Mouse (Mus musculus): ENCODE measurements at regions not wholly inside any gene's neighbourhood (a gene's known extent, or its start where the extent isn't known, plus 50 kb on each side); places are given as distances from the start of the nearest gene placed in this dataset.

DNA sequence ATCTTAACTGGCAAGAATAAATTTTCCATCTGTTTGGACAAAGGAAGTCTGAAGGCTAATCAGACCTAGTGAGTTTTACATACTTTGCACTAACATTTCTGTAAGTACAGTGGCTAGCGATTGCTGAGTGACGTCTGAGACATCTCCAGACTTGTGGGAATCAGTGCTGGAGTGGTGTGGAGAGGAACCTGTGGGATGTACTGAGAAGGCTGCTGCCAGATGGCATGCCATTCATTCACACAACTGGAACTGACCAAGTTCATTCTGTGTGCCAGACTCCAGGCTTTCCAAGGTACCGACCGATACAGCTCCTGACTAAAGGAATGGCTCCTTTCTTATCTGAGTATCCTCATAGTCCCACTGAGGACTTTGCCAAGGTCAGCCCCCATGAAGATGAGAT lies 797.2 kb upstream of the Car8 start:
- intact Hi-C loops (cut with DNase I) = no loop called here

- intact Hi-C loops (cut with DNase I) = no loop called here
Observed at GRCm38 (mm10) chr4:9035350-9035749, 796.5 kb upstream of the Car8 start.

DNA sequence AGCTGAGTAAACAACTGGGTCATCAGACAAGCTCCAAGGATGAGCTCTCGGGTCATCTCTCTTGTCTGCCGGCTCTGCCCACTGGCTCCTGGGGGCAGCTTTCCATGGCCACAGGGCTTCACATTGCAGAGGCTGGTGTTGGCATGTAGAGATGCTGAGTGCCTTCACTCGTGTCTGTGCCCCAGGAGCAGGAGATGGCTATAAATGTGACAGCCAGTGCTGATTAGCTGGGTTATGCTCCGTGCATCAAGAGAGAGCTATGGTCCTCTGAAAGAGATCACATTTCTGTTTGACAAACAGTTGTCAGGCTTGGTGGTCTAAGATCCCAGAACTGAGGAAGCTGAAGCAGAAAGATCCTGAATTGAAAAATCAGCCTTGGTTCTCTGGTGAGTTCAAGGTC lies 795.4 kb upstream of the Car8 start:
- intact Hi-C loops (cut with DNase I) = no loop called here

DNA sequence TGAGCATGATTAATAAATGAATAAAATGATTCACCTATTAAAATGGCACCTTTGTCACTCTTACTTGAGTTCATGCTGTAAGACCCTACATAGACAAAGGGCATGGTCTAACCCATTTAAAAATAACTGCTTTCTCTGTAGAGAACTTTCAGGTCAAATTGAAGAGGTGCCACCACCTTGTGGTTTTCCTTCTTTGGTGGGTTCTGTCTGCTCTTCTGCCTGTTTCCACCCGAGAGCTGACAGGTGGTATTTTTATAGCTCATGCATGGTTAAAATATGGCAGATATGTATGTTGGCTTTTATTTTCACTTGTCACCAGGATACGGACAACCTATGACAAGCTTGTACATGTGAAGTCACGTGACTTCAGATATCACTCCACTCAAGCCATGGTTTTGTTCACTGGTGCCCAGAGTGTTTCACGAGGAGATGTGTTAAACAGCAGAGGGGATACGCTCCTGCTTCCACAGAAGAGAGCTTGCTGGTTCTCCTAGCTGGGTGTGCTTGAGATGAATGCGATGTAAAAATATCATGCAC lies 794.3 kb upstream of the Car8 start:
- intact Hi-C loops (cut with DNase I) = no loop called here

DNA sequence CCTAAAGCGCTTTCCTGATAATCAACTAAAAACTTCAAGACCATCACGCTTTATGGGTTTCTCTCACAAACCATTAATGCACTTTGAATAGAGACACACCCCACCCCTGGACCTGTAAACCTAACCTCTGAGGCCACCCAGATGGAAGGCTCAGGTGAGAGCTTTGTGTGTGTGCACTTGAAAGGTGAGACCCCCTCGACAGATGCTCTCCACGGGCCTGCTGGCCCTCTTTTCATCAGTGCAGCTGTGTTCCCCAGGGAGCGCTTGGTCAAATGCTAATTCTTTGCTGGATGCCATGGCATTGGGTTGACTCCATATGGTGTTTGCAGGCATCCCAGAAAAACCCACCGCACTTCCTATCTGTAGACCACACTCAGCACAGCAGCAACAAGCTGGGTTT lies 792.8 kb upstream of the Car8 start:
- intact Hi-C loops (cut with DNase I) = no loop called here

- intact Hi-C loops (cut with DNase I) = loop anchor here (5.0 kb wide), 3 partner anchors 68 to 362 kb away; no protein-coding TSS in a partner anchor
Observed at GRCm38 (mm10) chr4:9028946-9029345, 790.1 kb upstream of the Car8 start.

DNA sequence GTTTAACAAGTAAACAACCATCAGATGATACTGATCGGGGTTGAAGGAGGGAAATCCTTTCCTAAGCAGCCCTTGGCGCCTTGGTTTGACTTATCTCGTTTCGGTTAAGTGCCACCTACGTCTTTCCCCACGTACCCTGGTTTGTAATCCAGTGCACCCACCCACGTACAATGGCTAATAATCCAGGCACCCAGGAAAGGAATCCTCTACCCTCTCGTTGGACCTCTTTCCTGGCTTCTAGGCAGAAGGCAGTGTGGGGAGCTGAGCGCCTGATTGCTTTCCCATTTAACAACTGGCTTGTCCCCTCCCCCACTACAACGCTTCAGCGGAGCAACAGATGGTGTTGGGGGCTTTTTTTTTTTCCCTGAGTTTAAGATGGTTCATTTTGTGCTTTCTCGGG lies 789.6 kb upstream of the Car8 start:
- intact Hi-C loops (cut with DNase I) = loop anchor here (5.0 kb wide), 3 partner anchors 69 to 361 kb away; no protein-coding TSS in a partner anchor

DNA sequence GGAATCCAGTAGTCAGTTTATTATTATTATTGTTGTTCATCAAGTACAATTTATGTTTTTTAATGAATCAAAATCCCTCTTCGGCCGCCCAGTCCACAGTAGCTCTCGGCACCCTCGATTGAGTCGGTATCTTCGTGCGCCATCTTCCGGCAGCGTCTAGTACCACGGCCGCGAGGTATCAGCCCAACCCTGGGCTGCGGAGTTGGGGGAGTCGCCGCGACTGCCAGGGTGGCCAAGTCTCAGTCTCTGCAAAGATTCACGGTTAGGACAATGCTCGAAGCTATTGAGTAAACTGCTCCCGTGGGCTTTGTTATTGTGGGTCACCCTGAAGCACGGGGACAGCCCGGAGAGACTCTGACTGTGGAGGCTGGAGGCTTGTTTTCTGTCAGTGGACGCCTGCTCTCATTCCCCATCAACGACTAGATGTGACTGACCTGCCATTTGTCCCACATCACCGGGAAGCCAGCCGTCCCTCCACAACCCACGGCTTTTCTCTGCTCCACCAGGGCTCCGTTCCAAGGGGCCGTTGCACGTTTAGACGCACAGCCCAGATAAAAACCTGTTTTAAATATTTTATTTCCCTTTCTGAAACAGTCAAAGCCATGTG lies 789.1 kb upstream of the Car8 start:
- intact Hi-C loops (cut with DNase I) = loop anchor here (5.0 kb wide), 3 partner anchors 69 to 361 kb away; no protein-coding TSS in a partner anchor

GRCm38 (mm10) chr4:9027383-9027782 lies 788.5 kb upstream of the Car8 start:
- intact Hi-C loops (cut with DNase I) = loop anchor here (5.0 kb wide), 3 partner anchors 70 to 360 kb away; no protein-coding TSS in a partner anchor

GRCm38 (mm10) chr4:9026841-9027240 lies 788.0 kb upstream of the Car8 start:
- intact Hi-C loops (cut with DNase I) = loop anchor here (5.0 kb wide), 3 partner anchors 70 to 360 kb away; no protein-coding TSS in a partner anchor

- intact Hi-C loops (cut with DNase I) = loop anchor here (5.0 kb wide), 3 partner anchors 71 to 359 kb away; no protein-coding TSS in a partner anchor
Observed at GRCm38 (mm10) chr4:9025821-9026470, 787.1 kb upstream of the Car8 start.

- intact Hi-C loops (cut with DNase I) = no loop called here
Observed at GRCm38 (mm10) chr4:9024216-9024925, 785.5 kb upstream of the Car8 start.

DNA sequence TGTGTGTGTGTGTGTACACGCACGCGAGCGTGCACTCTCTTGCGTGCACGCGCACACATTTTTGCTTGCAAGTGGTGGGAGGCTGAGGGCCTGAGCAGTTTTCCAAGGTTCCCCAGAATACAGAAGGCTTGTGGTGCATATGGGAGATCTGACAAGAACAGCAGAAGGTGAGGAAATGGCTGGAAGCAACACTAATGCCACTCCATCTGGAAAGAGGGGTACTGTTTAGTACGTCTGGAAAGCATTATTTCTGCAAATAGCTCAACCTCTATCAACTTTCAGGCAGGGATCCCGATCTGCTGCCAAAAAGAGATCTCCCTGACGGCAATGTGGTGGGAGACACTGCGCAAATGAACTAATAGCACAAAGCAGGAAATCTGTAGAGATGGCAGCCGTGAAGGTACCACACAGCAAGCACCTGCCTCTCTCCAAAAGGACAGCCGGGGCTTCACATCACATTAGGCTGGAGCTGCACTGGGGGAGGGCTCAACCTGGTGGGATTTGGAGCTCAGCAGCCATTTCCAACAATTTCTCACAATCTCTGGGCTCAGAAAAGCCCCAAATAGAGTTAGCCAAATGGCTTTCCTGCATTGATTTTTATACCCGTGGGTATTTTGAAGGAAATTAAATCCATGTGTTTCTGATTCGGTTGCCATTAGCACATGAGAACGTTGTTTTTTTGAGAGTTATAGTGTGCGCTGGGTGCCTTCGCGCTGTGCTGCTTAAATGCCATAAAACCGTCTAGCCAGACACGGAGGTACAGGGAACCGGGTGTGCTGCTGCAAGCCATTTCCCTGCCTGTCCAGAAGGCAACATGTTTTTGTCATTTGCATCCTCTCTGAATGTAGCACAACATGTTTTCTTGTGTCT lies 780.6 kb upstream of the Car8 start:
- intact Hi-C loops (cut with DNase I) = loop anchor here (10.0 kb wide), 1 partner anchor 55 kb away; no protein-coding TSS in a partner anchor

DNA sequence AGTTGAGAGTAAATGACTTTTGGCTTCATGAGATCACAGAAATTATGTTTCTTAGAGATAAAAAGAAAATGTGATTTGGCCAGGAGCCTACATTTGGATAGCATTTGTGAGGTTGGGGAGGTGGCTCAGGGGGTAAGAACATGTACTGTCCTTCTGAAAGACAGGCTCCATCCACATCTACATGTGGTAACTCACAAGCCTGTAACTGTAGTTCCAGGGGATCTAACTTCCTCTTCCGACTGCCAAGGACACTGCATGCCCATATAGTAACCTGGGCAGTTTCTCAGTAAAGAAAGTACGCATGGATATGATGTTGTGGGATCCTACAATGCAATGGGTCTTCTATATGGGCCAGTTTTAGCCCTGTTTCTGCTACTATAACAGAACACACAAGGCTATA lies 779.4 kb upstream of the Car8 start:
- intact Hi-C loops (cut with DNase I) = loop anchor here (10.0 kb wide), 1 partner anchor 53 kb away; no protein-coding TSS in a partner anchor

- intact Hi-C loops (cut with DNase I) = loop anchor here (10.0 kb wide), 1 partner anchor 52 kb away; no protein-coding TSS in a partner anchor
Observed at GRCm38 (mm10) chr4:9016504-9017040, 777.7 kb upstream of the Car8 start.

DNA sequence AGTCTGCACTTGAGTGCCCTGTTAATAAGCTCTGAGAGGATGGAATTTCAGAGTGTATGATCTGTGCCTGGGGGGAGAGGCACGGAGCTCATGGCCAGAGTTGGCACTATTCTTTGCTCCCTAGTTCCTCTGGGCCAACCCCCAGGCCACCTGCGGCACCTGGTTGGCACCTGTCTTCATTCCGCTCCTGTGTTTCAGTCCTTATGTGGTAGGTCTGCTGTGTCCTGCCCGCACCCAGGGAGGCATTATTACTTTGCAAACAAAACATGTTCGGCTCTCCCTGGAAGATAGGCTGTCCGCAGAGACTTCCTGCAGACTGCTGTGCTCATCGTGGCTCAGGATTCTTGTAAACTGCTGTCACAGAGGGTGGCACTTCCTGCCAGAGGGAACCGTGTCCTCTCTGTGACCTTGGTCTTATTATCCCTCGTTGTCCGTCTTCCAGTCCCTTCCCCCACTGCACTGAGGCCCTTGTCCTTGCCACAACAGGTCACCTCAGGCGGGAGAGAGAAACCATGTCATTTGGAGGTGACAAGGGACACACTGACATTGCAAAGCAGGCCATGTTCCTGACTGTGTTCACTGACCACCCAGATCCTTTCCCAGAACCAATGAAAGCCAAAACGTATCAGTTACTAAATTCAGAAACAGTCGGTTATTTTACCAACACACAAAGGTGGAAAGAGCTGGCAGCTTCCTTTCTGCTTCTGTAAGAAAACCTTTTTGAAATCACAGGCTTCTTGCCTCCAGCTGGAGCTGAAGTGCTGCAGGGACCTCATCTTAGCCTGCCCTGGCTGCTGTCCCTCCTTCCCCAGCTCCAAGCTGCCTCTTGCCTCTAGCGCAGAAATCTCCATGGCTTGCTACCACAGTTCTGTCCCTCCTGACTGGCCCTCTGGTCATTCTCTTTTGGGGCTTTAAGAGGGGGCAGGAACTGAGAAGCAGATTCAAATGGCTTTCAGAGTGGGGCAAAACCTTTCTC lies 777.0 kb upstream of the Car8 start:
- intact Hi-C loops (cut with DNase I) = loop anchor here (10.0 kb wide), 1 partner anchor 51 kb away; no protein-coding TSS in a partner anchor

GRCm38 (mm10) chr4:9014986-9015385 lies 776.1 kb upstream of the Car8 start:
- intact Hi-C loops (cut with DNase I) = loop anchor here (10.0 kb wide), 1 partner anchor 50 kb away; no protein-coding TSS in a partner anchor

DNA sequence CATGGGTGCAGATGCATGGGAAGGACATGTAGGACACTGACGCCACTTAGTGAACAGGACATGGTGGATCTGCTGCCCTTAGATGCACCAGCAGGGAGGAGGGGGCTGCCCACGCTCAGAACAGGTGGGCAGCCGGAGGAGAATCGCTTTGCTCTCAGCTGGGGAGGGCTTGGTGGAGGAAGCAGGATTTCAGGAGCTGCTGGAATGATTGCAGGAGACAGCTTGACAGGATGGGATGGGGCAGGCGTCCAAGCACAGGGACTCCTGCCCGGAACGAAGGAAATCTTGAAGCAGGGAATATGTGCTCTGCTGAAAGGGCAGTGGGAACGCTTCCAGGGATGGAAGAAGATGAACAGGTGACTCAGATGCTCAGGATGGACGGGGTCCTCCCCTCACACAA lies 773.9 kb upstream of the Car8 start:
- intact Hi-C loops (cut with DNase I) = loop anchor here (10.0 kb wide), 1 partner anchor 48 kb away; no protein-coding TSS in a partner anchor

GRCm38 (mm10) chr4:9011952-9012351 lies 773.1 kb upstream of the Car8 start:
- intact Hi-C loops (cut with DNase I) = loop anchor here (10.0 kb wide), 1 partner anchor 47 kb away; no protein-coding TSS in a partner anchor

Measured in adrenal gland (tissue).